Mouse (Mus musculus) brain, embryonic 18.5 days (tissue): Measurements from ENCODE around the gene Afm.

Experiments used
- DNase-seq: peaks from one replicate; pipeline ENCODE4 v3.0.0-alpha.2; 2012; ENCODE audit warnings: low read depth, low spot score

Gene Afm

GRCm38 (mm10) chr5:90551191-90551590, 32.5 kb downstream of the Afm start:
- DNase-seq: no peak

GRCm38 (mm10) chr5:90556052-90556451, 37.3 kb downstream of the Afm start:
- no peak for DNase-seq

- DNase-seq: no peak
Measured at GRCm38 (mm10) chr5:90560743-90561142, 42.0 kb downstream of the Afm start, which contains the start of gene 5830473C10Rik. TSS of gene 5830473C10Rik (plus strand) at chr5:90561107.

GRCm38 (mm10) chr5:90561721-90562275, 43.1 kb downstream of the Afm start:
- DNase-seq: no peak

- DNase-seq: no peak
Measured at GRCm38 (mm10) chr5:90562880-90563279, 44.1 kb downstream of the Afm start.

- DNase-seq: no peak
Measured at GRCm38 (mm10) chr5:90564161-90564560, 45.4 kb downstream of the Afm start.

GRCm38 (mm10) chr5:90565205-90565604, 46.5 kb downstream of the Afm start:
- DNase-seq: no peak

GRCm38 (mm10) chr5:90567788-90568187, 49.1 kb downstream of the Afm start:
- no peak for DNase-seq

GRCm38 (mm10) chr5:90568338-90568737, 49.6 kb downstream of the Afm start:
- DNase-seq: no peak

GRCm38 (mm10) chr5:90571216-90571615, 52.5 kb downstream of the Afm start:
- DNase-seq: no peak

GRCm38 (mm10) chr5:90577751-90578150, 59.0 kb downstream of the Afm start:
- DNase-seq: no peak

GRCm38 (mm10) chr5:90579556-90579955, 60.8 kb downstream of the Afm start:
- DNase-seq: no peak

GRCm38 (mm10) chr5:90582179-90582578, 63.4 kb downstream of the Afm start:
- DNase-seq: no peak

- DNase-seq: no peak
Measured at GRCm38 (mm10) chr5:90584799-90585198, 66.1 kb downstream of the Afm start.

GRCm38 (mm10) chr5:90586511-90586910, 67.8 kb downstream of the Afm start:
- no peak for DNase-seq

GRCm38 (mm10) chr5:90588104-90588503, 69.4 kb downstream of the Afm start:
- DNase-seq: no peak

GRCm38 (mm10) chr5:90588708-90589595, 70.2 kb downstream of the Afm start:
- DNase-seq: peak; percentile 58

- no peak for DNase-seq
Measured at GRCm38 (mm10) chr5:90590676-90591075, 71.9 kb downstream of the Afm start.

- DNase-seq: no peak
Measured at GRCm38 (mm10) chr5:90591936-90592335, 73.2 kb downstream of the Afm start.

GRCm38 (mm10) chr5:90594945-90595344, 76.2 kb downstream of the Afm start:
- no peak for DNase-seq

GRCm38 (mm10) chr5:90596155-90596554, 77.4 kb downstream of the Afm start:
- DNase-seq: no peak

- DNase-seq: no peak
Measured at GRCm38 (mm10) chr5:90601469-90601868, 82.7 kb downstream of the Afm start.
